Mouse (Mus musculus) megakaryocyte, embryonic 14.5 days (primary cell): ENCODE data around the gene Tom1l2. TPM values are rescaled to one million over a fixed set of nuclear protein-coding genes. Genes with fewer than 3 reads are reported as not detected.

Experiments
- H3K27me3 ChIP-seq: replicated peaks from 2 replicates; pipeline ENCODE3; 2012; ENCODE audit warnings: inconsistent platforms
- H3K36me3 ChIP-seq: replicated peaks from 2 replicates; pipeline ENCODE3; 2012; ENCODE audit warnings: low read length, inconsistent platforms, mixed read lengths
- H3K4me1 ChIP-seq: 2 replicates; pipeline ENCODE4 v1.6.1; 2012; ENCODE audit warnings: inconsistent platforms
- H3K4me3 ChIP-seq: replicated peaks from 2 replicates; pipeline ENCODE3; 2012; ENCODE audit warnings: moderate library complexity, mild to moderate bottlenecking, inconsistent platforms
- H3K9me3 ChIP-seq: 2 replicates; pipeline ENCODE4 v1.6.1; 2012; ENCODE audit warnings: inconsistent platforms
- FLI1 ChIP-seq: IDR thresholded peaks from 2 replicates; pipeline ENCODE4 v1.6.1; 2012; ENCODE audit warnings: low read length, inconsistent platforms, mixed read lengths
- GATA1 ChIP-seq: IDR thresholded peaks from 3 replicates; pipeline ENCODE4 v1.6.1; 2012; ENCODE audit warnings: mixed read lengths, low read length, inconsistent platforms, borderline replicate concordance
- polyA plus RNA-seq: library from polyadenylated mRNA; stranded (reverse); fragments of >175 nt; gene quantifications from 2 replicates; pipeline ENCODE4 v1.2.3, GENCODE M21; 2012; ENCODE audit warnings: low replicate concordance; ENCODE audit not compliant: insufficient read depth

The Tom1l2 gene
- polyA plus RNA-seq, 1 experiment = 9.4 TPM

DNA sequence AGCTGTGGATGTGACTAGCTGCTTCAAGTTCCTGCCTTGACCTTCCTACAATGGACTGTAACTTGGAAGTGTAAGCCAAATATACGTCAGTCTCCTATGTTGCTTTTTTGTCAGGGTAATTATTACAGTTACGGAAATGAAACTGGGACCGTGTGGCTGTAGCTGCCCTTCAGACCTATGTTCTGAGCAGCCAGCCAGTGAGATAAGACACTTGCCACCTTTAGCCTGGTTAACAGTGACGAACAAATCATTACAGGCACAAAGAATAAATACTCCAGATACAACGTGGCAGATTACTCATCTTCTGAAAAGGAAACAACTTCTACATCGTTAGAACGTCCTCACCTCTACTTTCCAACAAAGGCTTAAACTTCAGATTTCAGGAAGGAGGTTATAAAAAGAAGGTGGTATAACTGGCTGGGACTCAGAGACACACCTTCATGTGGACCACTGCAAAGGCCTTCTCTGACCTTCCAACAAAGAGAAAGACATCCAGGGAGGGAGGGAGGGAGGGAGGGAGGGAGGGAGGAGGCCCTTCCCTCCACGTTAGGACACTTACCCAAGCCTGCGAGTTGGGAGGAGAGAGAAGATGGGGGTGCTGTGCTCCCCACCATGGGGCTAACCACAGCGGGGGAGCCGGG is 108.1 kb downstream of the Tom1l2 start:
- H3K4me3 ChIP-seq = no peak overlapping the region
- no peaks in the 10 kb centered on the region for H3K27me3 ChIP-seq
- H3K9me3 ChIP-seq = 0 out of 2 replicates have a peak, but pooled peaks cover 5% of the 10 kb centered on the region
- TF ChIP-seq FLI1 (no peak), GATA1 (no peak)
- H3K4me1 ChIP-seq = peaks cover 64% of the 10 kb centered on the region
- H3K36me3 ChIP-seq = peaks cover 72% of the 10 kb centered on the region

DNA sequence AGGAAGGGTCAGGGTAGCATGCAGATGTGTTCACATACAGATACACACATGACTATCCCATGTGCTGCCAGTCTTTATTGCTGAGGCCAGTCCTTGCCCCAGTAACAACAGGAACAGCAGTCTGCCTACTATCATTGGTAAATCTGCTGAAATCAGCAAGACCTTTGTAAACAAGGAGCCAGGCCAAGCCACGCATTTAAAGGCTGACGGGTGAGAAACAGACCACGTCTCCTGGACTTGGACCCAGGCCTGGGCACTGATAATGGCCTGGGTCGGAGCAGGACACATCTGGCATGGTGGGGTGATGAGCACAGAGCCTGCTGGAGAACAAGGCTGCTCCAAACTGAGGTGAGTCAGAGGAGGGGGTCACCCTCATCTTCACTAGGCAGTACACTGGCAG is 112.2 kb downstream of the Tom1l2 start:
- H3K36me3 ChIP-seq = peaks cover 90% of the 10 kb centered on the region
- H3K4me1 ChIP-seq = peaks cover 53% of the 10 kb centered on the region
- no peak overlapping the region for H3K4me3 ChIP-seq
- no peaks in the 10 kb centered on the region for H3K27me3 ChIP-seq
- TF ChIP-seq FLI1 (no peak), GATA1 (no peak)
- 0 out of 2 replicates have a peak, but pooled peaks cover 5% of the 10 kb centered on the region for H3K9me3 ChIP-seq

DNA sequence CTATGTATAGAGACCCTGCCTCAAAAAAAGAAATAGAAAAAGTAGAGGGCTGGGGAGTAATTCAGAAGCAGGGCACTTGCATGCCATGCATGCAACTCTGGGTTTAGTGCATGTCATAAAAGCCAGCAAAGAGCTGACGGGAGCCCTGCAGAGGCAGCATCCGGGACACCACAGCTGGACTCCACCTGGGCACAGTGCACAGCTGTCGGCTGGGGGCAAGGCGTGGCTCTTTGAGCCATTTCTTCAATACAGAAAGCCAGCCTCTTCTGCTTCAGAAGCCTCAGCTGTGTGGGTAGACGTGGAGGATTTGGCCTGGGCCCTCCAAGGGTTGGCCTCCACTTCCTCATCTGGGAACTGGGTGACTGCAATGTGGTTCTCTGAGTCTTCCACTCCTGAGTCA is 117.4 kb downstream of the Tom1l2 start:
- H3K9me3 ChIP-seq = 0 out of 2 replicates have a peak, but pooled peaks cover 3% of the 10 kb centered on the region
- H3K4me1 ChIP-seq = peaks cover 58% of the 10 kb centered on the region
- no peak for TF ChIP-seq GATA1
- TF ChIP-seq FLI1 = no peak
- H3K27me3 ChIP-seq = no peaks in the 10 kb centered on the region
- H3K4me3 ChIP-seq = no peak overlapping the region
- peaks cover 85% of the 10 kb centered on the region for H3K36me3 ChIP-seq

DNA sequence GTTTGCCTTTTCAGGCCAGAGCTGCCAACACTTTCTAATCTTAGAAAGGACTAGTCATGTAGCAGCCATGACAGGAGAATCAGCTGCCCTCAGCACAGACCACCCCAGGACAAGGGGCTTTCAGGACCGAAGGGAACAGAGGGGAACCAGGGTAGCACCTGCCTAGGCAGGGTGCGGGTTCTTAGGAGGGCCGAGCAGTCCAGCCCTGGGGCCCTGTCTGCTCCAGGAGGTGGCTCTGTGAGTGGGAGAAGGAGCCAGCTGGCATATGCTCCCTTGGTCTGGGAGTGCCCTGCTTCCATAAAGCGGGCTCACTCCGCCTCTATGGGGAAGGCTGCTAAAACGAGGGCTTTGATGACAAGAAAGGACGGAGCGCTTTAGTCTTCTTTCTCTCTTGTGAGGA is 119.5 kb downstream of the Tom1l2 start:
- H3K4me1 ChIP-seq = peaks cover 71% of the 10 kb centered on the region
- H3K36me3 ChIP-seq = peaks cover 90% of the 10 kb centered on the region
- H3K27me3 ChIP-seq = no peaks in the 10 kb centered on the region
- no peak for TF ChIP-seq FLI1
- TF ChIP-seq GATA1 = no peak
- no peaks in the 10 kb centered on the region for H3K9me3 ChIP-seq
- H3K4me3 ChIP-seq = no peak overlapping the region

DNA sequence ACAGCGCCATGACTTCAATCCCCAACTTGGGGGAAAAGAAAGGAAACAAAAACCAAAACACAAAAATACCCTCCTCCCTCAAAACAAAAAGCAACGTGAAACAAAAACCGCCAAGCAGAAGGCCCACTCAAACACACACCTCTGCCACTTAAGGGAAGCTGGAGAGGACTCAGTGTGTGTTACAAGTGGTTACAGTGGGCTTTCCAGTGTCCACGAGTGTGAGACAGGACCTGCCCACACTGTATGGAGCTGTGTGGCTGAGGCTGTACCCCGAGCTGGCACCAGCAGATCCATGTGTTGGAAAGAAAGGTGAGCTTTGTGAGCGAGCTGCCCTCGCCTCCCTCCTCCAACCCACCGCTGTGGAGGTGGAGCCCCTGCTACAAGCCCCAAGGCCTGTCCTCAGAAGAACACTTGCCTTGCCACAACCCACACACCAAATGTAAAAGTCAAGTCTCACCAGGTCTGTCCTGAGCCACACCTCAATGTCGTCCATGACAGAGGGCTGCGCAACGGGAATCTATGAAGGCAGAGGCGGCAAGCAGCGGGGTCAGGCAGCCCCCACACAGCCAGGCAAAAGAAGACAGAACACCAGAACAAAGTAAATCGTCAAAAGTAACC is 120.2 kb downstream of the Tom1l2 start:
- no peaks in the 10 kb centered on the region for H3K27me3 ChIP-seq
- no peak for TF ChIP-seq GATA1
- TF ChIP-seq FLI1 = no peak

DNA sequence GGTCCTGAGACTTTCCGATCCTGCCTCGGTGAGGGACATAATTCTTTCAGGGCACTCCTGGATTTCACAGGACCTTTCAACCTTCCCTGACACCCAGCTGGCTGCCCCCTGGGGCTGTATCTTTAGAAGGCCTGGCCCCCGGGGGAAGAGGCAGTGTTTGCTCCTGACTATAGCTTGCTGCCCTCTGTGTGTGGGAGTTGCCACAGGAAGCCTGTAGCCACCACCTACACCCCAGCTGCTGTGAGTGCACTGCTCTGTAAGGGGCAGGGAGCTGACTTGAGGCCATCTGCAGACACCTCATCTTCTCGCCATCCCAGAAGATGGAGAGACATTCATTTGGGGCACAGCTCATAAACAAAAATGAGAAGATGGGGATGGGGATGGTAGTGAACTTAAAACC is 120.8 kb downstream of the Tom1l2 start:
- H3K4me1 ChIP-seq = peaks cover 78% of the 10 kb centered on the region
- no peaks in the 10 kb centered on the region for H3K27me3 ChIP-seq
- no peaks in the 10 kb centered on the region for H3K9me3 ChIP-seq
- peak overlapping the region; percentile 42 for H3K4me3 ChIP-seq
- TF ChIP-seq GATA1 (no peak), FLI1 (no peak)
- peaks cover 89% of the 10 kb centered on the region for H3K36me3 ChIP-seq

More for the DNA sequence above, 120.2 kb downstream of the Tom1l2 start:
- peak overlapping the region; percentile 14 for H3K4me3 ChIP-seq
- H3K36me3 ChIP-seq = peaks cover 89% of the 10 kb centered on the region
- H3K4me1 ChIP-seq = peaks cover 72% of the 10 kb centered on the region
- no peaks in the 10 kb centered on the region for H3K9me3 ChIP-seq

DNA sequence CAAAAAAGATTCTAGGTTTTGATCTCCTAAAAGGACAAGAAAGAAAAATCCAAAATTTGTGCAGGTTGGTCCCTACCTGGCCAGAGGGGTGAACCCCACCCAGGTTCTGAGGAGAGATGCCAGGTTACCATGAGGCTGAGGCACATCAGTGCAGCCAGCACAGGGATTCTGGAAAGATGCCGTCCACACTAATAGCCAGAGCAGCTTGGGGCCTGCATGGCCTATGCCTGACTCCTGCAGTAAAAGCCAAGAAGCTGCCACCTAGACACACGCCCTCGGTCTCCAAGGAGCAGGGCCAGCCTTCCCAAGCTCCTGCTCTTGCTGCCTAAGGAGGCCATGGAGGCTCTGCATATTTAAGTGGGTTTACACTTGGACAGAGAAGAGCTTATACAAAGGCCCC is 121.4 kb downstream of the Tom1l2 start:
- TF ChIP-seq FLI1 (no peak), GATA1 (no peak)
- Histone ChIP-seq H3K4me3 (no peak overlapping the region), H3K36me3 (peaks cover 87% of the 10 kb centered on the region), H3K27me3 (no peaks in the 10 kb centered on the region), H3K9me3 (no peaks in the 10 kb centered on the region), H3K4me1 (peaks cover 83% of the 10 kb centered on the region)

DNA sequence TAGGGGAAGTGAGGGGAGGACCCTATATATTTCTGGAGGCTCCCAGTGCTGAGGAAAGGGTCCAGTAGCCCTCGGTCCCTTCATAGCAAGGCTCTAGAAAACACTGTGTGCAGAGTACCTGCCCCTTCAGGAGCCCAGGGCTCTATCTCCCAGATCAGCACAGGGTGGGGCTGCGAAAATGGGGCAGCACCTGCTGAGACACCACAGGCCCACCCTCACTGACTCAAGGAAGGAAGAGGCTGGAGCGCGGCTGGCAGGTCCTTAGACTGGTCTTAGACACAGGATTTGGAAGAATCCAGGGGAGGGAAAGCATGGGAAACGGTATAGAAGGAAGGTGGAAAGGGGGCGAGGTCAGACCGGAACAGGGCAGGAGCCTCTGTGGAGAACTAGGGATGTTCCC is 122.2 kb downstream of the Tom1l2 start:
- H3K27me3 ChIP-seq = no peaks in the 10 kb centered on the region
- no peak for TF ChIP-seq FLI1
- no peak for TF ChIP-seq GATA1
- H3K4me1 ChIP-seq = peaks cover 82% of the 10 kb centered on the region

DNA sequence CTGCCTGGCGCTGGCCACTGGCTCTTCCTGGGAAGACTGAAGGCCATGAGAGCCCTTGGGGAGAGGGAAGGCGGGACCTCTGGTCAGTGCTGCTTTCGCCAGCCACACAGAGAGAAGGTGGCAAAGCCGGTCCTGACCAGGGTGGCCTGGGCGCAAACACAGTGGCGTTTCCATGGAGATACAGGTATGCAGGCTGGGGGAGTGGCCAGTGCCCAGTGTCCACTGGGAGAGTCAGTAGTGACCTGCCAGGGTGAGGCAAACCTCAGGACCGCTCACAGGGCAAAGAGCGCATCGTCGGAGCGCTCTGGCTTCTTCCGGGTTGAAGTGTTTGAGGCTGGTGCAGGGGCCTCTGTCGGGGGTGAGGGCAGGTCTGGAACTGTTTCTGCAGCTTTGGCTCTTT is 122.9 kb downstream of the Tom1l2 start:
- Histone ChIP-seq H3K4me1 (peaks cover 86% of the 10 kb centered on the region), H3K27me3 (no peaks in the 10 kb centered on the region), H3K36me3 (peaks cover 82% of the 10 kb centered on the region), H3K9me3 (no peaks in the 10 kb centered on the region), H3K4me3 (no peak overlapping the region)
- TF ChIP-seq GATA1 = no peak
- no peak for TF ChIP-seq FLI1

More for the DNA sequence above, 122.2 kb downstream of the Tom1l2 start:
- no peaks in the 10 kb centered on the region for H3K9me3 ChIP-seq
- peaks cover 84% of the 10 kb centered on the region for H3K36me3 ChIP-seq
- no peak overlapping the region for H3K4me3 ChIP-seq

DNA sequence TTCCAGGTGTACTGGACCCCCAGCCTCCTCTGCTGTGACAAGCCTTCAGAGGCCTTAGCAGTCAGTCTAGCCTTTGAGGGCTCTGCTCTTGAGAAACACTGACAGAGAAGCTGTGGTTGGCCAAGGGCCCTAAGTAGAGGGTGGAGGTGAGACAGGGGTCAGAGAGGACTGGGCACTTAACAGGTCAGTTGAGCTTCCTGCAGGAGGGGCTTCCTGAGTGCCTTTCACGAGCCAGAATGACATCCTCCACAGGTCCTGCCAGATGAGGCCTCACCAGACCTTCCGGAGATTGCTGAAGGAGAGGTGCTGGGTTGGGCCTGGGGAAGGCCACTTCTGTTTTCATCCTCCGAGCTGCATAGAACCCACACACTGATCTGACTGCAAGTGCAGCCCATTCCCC is 124.2 kb downstream of the Tom1l2 start:
- TF ChIP-seq GATA1 (no peak), FLI1 (no peak)
- no peaks in the 10 kb centered on the region for H3K27me3 ChIP-seq
- no peaks in the 10 kb centered on the region for H3K9me3 ChIP-seq
- H3K4me3 ChIP-seq = peak overlapping the region; percentile 29
- peaks cover 72% of the 10 kb centered on the region for H3K36me3 ChIP-seq
- H3K4me1 ChIP-seq = peaks cover 93% of the 10 kb centered on the region
